Mouse (Mus musculus): ENCODE results near the gene Rs1.
"Not testable (repeated sequence)": the region's sequence is repeated elsewhere in the genome, so short reads cannot be mapped to it uniquely, and the experiment has no call there.

The Rs1 gene

GRCm38 (mm10) chrX:160767713-160768112 lies at the start of gene Rs1:
TSS of gene Rs1 (plus strand) at chrX:160768013.
- no peak for DNase-seq (ENCODE audit: low read depth)

- DNase-seq (ENCODE audit: low read depth): no peak
Observed at GRCm38 (mm10) chrX:160735650-160736049, 32.2 kb upstream of the Rs1 start, which contains the start of gene Ppef1. TSS of gene Ppef1 (minus strand) at chrX:160735765.

GRCm38 (mm10) chrX:160745399-160745798 lies 22.4 kb upstream of the Rs1 start:
- DNase-seq (ENCODE audit: low read depth): no peak

GRCm38 (mm10) chrX:160748653-160749052 lies 19.2 kb upstream of the Rs1 start:
- DNase-seq (ENCODE audit: low read depth): no peak

GRCm38 (mm10) chrX:160750808-160751207 lies 17.0 kb upstream of the Rs1 start:
- no peak for DNase-seq (ENCODE audit: low read depth)

GRCm38 (mm10) chrX:160765389-160766232 lies 2.2 kb upstream of the Rs1 start:
- peak; percentile 93 for DNase-seq (ENCODE audit: low read depth)

GRCm38 (mm10) chrX:160766233-160766616 lies 1.6 kb upstream of the Rs1 start:
- DNase-seq (ENCODE audit: low read depth): no peak

- DNase-seq (ENCODE audit: low read depth): not testable (repeated sequence)
Observed at GRCm38 (mm10) chrX:160769622-160770021, 1.8 kb downstream of the Rs1 start.

- DNase-seq (ENCODE audit: low read depth): no peak
Observed at GRCm38 (mm10) chrX:160773033-160773432, 5.2 kb downstream of the Rs1 start.

- DNase-seq (ENCODE audit: low read depth): no peak
Observed at GRCm38 (mm10) chrX:160782276-160782675, 14.5 kb downstream of the Rs1 start.

GRCm38 (mm10) chrX:160794920-160795319 lies 27.1 kb downstream of the Rs1 start:
- DNase-seq (ENCODE audit: low read depth): no peak

- DNase-seq (ENCODE audit: low read depth): no peak
Observed at GRCm38 (mm10) chrX:160804409-160805150, 36.8 kb downstream of the Rs1 start.

GRCm38 (mm10) chrX:160808226-160808625 lies 40.4 kb downstream of the Rs1 start:
- no peak for DNase-seq (ENCODE audit: low read depth)

Data from naive thymus-derived CD4-positive, alpha-beta T cell, adult 2 months (primary cell).